Mouse (Mus musculus) olfactory bulb, adult 2 months (tissue): ENCODE measurements around the gene Nrm. TPM values are rescaled to one million over a fixed set of nuclear protein-coding genes. Genes with fewer than 3 reads are reported as not detected.
A peak's percentile ranks its signal among the peaks of the same experiment; 100 is the strongest.

Experiments
- H3K27ac ChIP-seq: fragments of 200-500 bp; 2 replicates; pipeline ENCODE4 v1.5.1; 2012; ENCODE audit warnings: low read depth, low read length; ENCODE audit not compliant: insufficient read depth
- H3K4me1 ChIP-seq: fragments of 200-500 bp; 2 replicates; pipeline ENCODE4 v1.6.1; 2012; ENCODE audit warnings: low read length; ENCODE audit not compliant: control insufficient read depth, insufficient read depth
- H3K4me3 ChIP-seq: fragments of 200-500 bp; 2 replicates; pipeline ENCODE4 v1.5.1; 2012; ENCODE audit warnings: mild to moderate bottlenecking, low read depth, low read length, moderate library complexity; ENCODE audit not compliant: insufficient read depth
- CTCF ChIP-seq: fragments of 200-500 bp; IDR thresholded peaks from 2 replicates; pipeline ENCODE4 v1.5.1; 2012; ENCODE audit warnings: low read depth, mild to moderate bottlenecking, low read length, moderate library complexity; ENCODE audit not compliant: insufficient read depth
- POLR2A ChIP-seq: fragments of 200-500 bp; IDR thresholded peaks from 2 replicates; pipeline ENCODE4 v1.6.1; 2012; ENCODE audit warnings: mild to moderate bottlenecking, low read depth, low read length, moderate library complexity; ENCODE audit not compliant: insufficient read depth
- WGBS: fragments of 180-500 bp; shearing (Covaris S2); methylation state at CpG from one replicate; pipeline ENCODE4 v1.1.7; 2018; 5-methylcytosine and 5-hydroxymethylcytosine counted together
- polyA plus RNA-seq: library from polyadenylated mRNA; stranded (reverse); fragments of >200 nt; gene quantifications from 2 replicates; pipeline ENCODE4 v1.2.4, GENCODE M21; 2012; ENCODE audit warnings: low replicate concordance; ENCODE audit not compliant: missing spikeins, insufficient read depth, insufficient read length

The Nrm gene
- polyA plus RNA-seq, 1 experiment: not detected

DNA sequence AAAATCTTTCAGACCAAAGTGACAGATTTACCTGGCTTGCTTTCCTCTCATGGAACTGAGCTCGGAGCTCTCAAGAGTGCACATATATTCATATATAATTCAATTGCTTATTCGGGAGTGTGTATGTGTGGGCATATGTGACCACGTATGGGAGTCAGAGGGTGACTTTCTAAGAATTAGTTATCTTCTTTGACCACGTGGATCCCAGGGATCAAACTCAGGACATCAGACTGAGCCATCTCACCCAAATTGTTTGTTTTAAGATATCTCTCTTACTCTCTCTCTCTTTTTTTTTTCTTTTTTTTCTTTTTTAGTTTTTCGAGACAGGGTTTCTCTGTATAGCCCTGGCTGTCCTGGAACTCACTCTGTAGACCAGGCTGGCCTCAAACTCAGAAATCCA lies 41.0 kb upstream of the Nrm start:
- Histone ChIP-seq H3K27ac (no peak overlapping the region), H3K4me1 (peaks cover 18% of the 10 kb centered on the region), H3K4me3 (no peak overlapping the region)
- TF ChIP-seq CTCF: no peak
- no peak for TF ChIP-seq POLR2A
- WGBS: 86% methylated on average over 5 of the region's 5 CpGs

DNA sequence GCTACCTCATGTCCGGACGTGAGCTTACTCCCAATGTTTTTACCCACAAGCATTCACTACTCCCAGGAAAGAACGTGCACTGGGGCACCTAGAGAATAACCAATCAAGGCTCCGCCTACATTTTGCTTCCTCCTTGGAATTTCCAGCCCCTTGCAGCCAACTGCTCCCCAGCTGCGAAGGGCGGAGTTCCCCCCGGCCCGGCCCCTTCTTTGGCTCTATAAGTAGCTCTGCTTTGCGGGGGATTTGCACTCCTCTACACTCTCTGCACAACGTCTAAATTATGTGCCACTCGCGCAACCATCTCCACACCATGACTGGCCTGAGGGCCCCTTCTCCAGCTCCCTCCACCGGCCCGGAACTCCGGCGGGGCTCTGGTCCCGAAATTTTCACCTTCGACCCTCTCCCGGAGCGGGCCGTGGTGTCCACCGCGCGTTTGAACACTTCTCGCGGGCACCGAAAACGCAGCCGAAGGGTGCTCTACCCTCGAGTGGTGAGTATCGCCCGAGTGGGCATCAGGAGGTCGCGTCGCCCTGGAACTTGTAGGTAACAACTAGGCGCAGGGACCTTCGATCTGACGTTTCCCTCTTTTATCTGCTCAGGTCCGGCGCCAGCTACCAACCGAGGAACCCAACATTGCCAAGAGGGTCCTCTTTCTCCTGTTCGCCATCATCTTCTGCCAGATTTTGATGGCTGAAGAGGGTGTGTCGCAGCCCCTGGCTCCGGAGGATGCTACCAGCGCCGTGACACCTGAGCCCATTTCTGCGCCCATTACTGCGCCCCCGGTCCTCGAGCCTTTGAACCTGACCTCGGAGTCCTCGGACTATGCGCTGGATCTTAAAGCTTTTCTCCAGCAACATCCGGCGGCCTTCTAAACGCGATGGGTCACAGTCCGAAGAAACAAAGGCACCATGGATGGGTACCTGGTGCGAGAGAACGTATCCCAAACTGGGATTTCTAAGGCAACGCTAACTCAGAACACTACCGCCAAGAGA lies 39.4 kb upstream of the Nrm start, which contains the start of gene Ier3:
Gene Ier3 (plus strand): TSS at position 246 of the 992 bp plus-strand sequence.
- peak within 1 kb of the TSS; percentile 70 for H3K4me3 ChIP-seq
- H3K27ac ChIP-seq: no peak within 1 kb of the TSS
- WGBS: 2% methylated on average over 62 of the region's 62 CpGs
- TF ChIP-seq CTCF: no peak
- TF ChIP-seq POLR2A: no peak
- H3K4me1 ChIP-seq: peaks cover 18% of the 10 kb centered on the region

DNA sequence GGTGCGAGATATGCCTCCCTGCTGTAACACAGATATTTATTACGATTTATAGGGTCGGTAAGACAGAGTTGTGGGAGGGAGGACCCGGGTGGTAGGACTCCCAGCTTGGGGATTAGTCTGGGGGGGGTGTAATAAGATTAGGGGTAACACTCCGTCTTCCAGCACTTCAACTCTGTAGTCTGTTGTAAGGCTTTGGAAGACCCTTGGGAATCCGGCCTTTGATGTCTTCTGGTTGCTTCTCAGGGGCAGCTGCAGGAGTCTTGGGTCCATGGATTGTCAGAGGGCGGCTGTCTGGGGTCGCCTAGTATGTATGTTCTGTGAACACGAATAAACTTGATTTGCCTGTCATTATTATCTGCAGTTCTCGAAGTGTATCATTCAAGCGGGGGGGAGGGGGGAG lies 38.6 kb upstream of the Nrm start:
- 6% methylated on average over 11 of the region's 11 CpGs for WGBS
- TF ChIP-seq POLR2A (no peak), CTCF (no peak)
- Histone ChIP-seq H3K4me3 (peak overlapping the region; percentile 70), H3K27ac (peak overlapping the region; percentile 31; the same call in 1 of the 2 replicates), H3K4me1 (peaks cover 18% of the 10 kb centered on the region)

DNA sequence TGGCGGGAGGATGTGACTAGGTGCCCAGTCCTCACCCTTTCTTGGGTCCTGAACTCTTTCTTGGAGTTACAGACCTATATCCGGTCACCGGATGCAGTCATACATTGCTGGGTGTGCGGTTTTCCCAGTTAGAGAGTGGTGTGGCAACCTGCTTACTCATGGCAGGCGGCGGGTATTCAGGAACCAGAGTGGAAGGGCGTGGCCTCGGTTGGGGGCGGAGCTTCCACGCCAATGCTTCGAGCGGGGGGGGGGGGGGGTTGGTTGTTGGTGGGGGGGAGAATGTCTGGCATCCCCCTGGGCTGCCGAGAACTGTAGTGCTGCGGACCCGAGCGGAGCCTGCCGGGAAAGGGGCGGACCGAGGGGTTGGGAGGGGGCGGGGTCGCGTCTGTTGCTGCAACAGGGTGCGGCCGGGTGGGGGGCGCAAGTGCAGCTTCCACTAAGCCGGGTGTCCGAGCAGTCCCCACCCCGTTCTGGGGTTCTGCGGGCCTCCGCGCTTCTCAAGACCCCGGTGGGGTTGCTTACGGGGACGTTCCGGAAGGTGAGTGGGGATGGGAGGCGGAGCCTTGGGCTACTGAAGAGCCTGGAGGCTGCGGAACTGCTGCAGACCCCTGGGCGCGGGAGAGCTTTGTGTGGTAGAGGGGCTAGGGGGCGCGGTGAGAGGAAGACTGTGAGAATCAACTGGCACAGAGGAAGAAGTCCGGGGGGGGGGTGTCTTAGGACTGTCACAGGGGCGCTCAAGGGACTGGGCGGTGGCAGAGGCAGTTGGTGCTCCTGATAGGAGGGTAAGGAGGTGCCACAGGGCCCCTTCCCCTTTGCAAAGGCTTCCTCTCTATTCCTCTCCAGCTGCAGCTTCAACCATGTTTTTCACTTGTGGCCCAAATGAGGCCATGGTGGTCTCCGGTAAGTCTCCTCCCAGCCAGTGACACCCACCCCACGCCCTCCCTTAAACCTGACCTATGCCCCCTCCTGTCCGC lies 37.9 kb upstream of the Nrm start, which contains the start of gene Flot1:
Gene Flot1 (plus strand): TSS at position 267 of the 974 bp plus-strand sequence.
- peaks cover 18% of the 10 kb centered on the region for H3K4me1 ChIP-seq
- H3K4me3 ChIP-seq: peak within 1 kb of the TSS; percentile 70
- WGBS: 1% methylated on average over 41 of the region's 47 CpGs
- TF ChIP-seq CTCF: no peak
- no peak for TF ChIP-seq POLR2A
- H3K27ac ChIP-seq: peak within 1 kb of the TSS; percentile 31; the same call in 1 of the 2 replicates

DNA sequence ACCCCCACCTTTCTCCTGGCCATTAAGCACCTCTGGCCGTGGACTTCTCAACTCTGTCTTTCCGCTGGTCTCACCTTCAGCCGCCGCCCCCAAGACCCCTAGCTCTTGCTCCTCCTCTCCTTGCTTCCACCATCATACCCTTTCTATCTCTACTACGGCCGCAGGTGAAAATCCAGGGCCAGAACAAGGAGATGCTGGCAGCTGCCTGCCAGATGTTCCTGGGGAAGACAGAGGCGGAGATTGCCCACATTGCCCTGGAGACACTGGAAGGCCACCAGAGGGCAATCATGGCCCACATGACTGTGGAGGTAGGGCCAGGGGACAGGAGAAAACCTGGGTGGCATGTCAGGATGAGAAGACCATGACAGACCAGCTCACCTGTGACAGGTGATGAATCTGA lies 36.7 kb upstream of the Nrm start:
- Histone ChIP-seq H3K4me1 (peaks cover 18% of the 10 kb centered on the region), H3K4me3 (no peak overlapping the region), H3K27ac (no peak overlapping the region)
- TF ChIP-seq CTCF (no peak), POLR2A (no peak)
- WGBS: 80% methylated on average over 7 of the region's 7 CpGs

DNA sequence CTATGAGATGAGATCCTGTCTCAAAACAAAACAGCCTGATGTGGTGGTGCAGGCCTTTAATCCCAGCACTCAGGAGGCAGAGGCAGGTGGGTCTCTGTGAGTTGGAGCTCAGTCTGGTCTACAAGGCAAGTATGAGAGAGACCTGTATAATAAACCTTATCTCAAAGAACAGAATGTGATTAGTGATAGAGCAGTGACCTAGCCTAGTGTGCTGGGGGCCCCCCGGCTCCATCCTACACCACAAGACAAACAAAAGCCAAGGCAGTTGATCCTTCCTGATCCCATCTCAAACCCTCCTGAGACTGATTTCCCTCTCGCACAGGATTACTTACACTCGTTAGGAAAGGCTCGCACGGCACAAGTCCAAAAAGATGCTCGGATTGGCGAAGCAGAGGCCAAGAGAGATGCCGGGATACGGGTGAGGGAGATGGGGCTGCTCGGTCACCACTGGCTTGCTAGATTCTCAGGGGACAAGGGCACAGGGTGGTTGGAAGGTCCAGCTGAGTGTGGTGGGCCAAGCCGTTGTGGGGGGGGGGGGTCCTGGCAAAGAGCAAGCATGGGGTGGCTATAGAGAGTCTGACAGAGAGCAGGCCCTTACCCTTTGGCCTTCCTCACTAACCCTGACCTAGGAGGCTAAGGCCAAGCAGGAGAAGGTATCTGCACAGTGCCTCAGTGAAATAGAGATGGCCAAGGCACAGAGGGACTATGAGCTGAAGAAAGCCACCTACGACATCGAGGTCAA lies 35.8 kb upstream of the Nrm start:
- WGBS: 89% methylated on average over 13 of the region's 13 CpGs
- H3K27ac ChIP-seq: no peak overlapping the region
- H3K4me1 ChIP-seq: peaks cover 21% of the 10 kb centered on the region
- TF ChIP-seq POLR2A (no peak), CTCF (no peak)
- H3K4me3 ChIP-seq: no peak overlapping the region

DNA sequence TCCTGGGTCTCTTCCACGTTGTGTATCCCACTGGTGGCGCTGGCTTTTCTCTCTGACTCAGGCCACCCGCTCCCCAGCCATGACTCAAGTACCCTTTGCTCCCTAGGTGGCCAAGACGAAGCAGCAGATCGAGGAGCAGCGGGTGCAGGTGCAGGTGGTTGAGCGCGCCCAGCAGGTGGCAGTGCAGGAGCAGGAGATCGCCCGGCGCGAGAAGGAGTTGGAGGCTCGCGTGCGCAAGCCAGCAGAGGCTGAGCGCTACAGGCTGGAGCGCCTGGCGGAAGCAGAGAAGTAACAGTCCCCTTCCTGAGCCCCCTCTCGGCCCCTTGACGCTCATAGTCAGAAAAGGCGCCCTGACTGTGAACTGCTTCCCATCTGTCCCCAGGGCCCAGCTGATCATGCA lies 31.4 kb upstream of the Nrm start:
- Histone ChIP-seq H3K27ac (no peak overlapping the region), H3K4me1 (peaks cover 2% of the 10 kb centered on the region), H3K4me3 (no peak overlapping the region)
- peak; percentile 80 for TF ChIP-seq CTCF
- TF ChIP-seq POLR2A: no peak
- 7% methylated on average over 21 of the region's 21 CpGs for WGBS
